Mouse (Mus musculus) gastrocnemius, adult 18-20 months (tissue): ENCODE results near the gene Pagr1b. TPM values are rescaled to one million over a fixed set of nuclear protein-coding genes. Genes with fewer than 3 reads are reported as not detected.

Experiments used
- DNase-seq: peaks from one replicate; pipeline ENCODE4 v3.0.0; 2021; ENCODE audit warnings: low spot score
- microRNA-seq: library from miRNA; unstranded; fragments of <30 nt; microRNA quantifications from one replicate; pipeline ENCODE4 v1.2.0, GENCODE M21; 2021
- total RNA-seq, 2 experiments: library from RNA; stranded (reverse); gene quantifications; 2 replicates each; pipeline ENCODE4 v1.2.3; 2021

Pagr1b gene
- total RNA-seq, 2 experiments from 2014 or later: 1.7 TPM; not detected in 1

- no peak for DNase-seq
Observed at GRCm38 (mm10) chr7:126951741-126952140, 64.5 kb downstream of the Pagr1b start.

Small RNA genes lying within 50 kb of the gene (microRNA-seq; reads per million reads assigned to microRNA genes)
- not detected for gene Gm44343

Other genes starting within 250 kb of the Pagr1b start
- 100 to 1,000 TPM in 1 of 2 experiments, 10 to 100 TPM in 1; 84.9 to 101 TPM for gene Ypel3, start 239.5 kb downstream of the Pagr1b start, total RNA-seq
- gene Tbx6, start 235.0 kb downstream of the Pagr1b start, total RNA-seq: under 1 TPM; 0.52 to 0.59 TPM
- 10 to 100 TPM; 20.5 TPM for gene Ppp4c, start 224.0 kb downstream of the Pagr1b start, total RNA-seq
- 10 to 100 TPM; 65.3 to 75.7 TPM for gene Fam57b, start 218.8 kb downstream of the Pagr1b start, total RNA-seq
- not detected for gene 4930451I11Rik, start 184.8 kb downstream of the Pagr1b start, total RNA-seq
- not detected for gene Doc2a, start 169.1 kb downstream of the Pagr1b start, total RNA-seq
- 1 to 10 TPM; 5.0 to 5.4 TPM for gene Hirip3, start 154.5 kb downstream of the Pagr1b start, total RNA-seq
- gene Ino80e, start 154.1 kb downstream of the Pagr1b start, total RNA-seq: 10 to 100 TPM in 1 of 2 experiments, 1 to 10 TPM in 1; 8.4 to 12.3 TPM
- gene Taok2, start 131.8 kb downstream of the Pagr1b start, total RNA-seq: 10 to 100 TPM; 19.7 to 21.9 TPM
- gene Tmem219, start 93.6 kb downstream of the Pagr1b start, total RNA-seq: 10 to 100 TPM in 1 of 2 experiments, 1 to 10 TPM in 1; 9.9 to 12.1 TPM
- 1 to 10 TPM; 2.6 to 2.7 TPM for gene Kctd13, start 87.6 kb downstream of the Pagr1b start, total RNA-seq
- gene Asphd1, start 66.9 kb downstream of the Pagr1b start, total RNA-seq: not detected
- 1 to 10 TPM in 1 of 2 experiments, under 1 TPM in 1; 0.87 to 1.2 TPM for gene Sez6l2, start 65.9 kb downstream of the Pagr1b start, total RNA-seq
- 10 to 100 TPM; 30.7 to 31.5 TPM for gene Cdipt, start 40.6 kb downstream of the Pagr1b start, total RNA-seq
- under 1 TPM in 1 of 2 experiments, not detected in 1; 0.24 TPM for gene Cdiptos, start 40.4 kb downstream of the Pagr1b start, total RNA-seq
- gene Mvp, start 1.9 kb downstream of the Pagr1b start, total RNA-seq: 10 to 100 TPM; 27.5 to 40.9 TPM
- gene Pagr1a, start 868 bp upstream of the Pagr1b start, total RNA-seq: 10 to 100 TPM in 1 of 2 experiments, 1 to 10 TPM in 1; 7.9 to 10.3 TPM
- gene Gm42742, start 4.6 kb upstream of the Pagr1b start, total RNA-seq: 10 to 100 TPM; 12.9 to 16.9 TPM
- gene Prrt2, start 4.7 kb upstream of the Pagr1b start, total RNA-seq: under 1 TPM in 1 of 2 experiments, not detected in 1; 0.84 TPM
- gene Maz, start 10.6 kb upstream of the Pagr1b start, total RNA-seq: 10 to 100 TPM; 64.3 to 66.3 TPM
- 1 to 10 TPM; 1.2 to 1.7 TPM for gene Kif22, start 26.0 kb upstream of the Pagr1b start, total RNA-seq
- not detected for gene Zg16, start 70.8 kb upstream of the Pagr1b start, total RNA-seq
- under 1 TPM; 0.50 to 0.93 TPM for gene AI467606, start 74.9 kb upstream of the Pagr1b start, total RNA-seq
- under 1 TPM; 0.37 to 0.55 TPM for gene Qprt, start 105.7 kb upstream of the Pagr1b start, total RNA-seq
- gene Spn, start 121.3 kb upstream of the Pagr1b start, total RNA-seq: under 1 TPM; 0.07 to 0.14 TPM
- 10 to 100 TPM; 25.1 to 26.8 TPM for gene Cd2bp2, start 179.6 kb upstream of the Pagr1b start, total RNA-seq
- gene Tbc1d10b, start 192.0 kb upstream of the Pagr1b start, total RNA-seq: 10 to 100 TPM; 26.4 to 29.5 TPM
- over 10,000 TPM; 24,635 to 28,732 TPM for gene Mylpf, start 192.4 kb upstream of the Pagr1b start, total RNA-seq
- gene Zfp553, start 216.6 kb upstream of the Pagr1b start, total RNA-seq: 1 to 10 TPM; 4.2 to 4.6 TPM
- 1 to 10 TPM; 1.0 to 1.3 TPM for gene Sept1, start 216.6 kb upstream of the Pagr1b start, total RNA-seq
- gene Zfp771, start 227.8 kb upstream of the Pagr1b start, total RNA-seq: 10 to 100 TPM; 19.7 to 21.1 TPM
- gene Dctpp1, start 244.2 kb upstream of the Pagr1b start, total RNA-seq: 10 to 100 TPM; 32.6 TPM